Mouse (Mus musculus): Measurements from ENCODE around the gene Lmna. TPM values are rescaled to one million over a fixed set of nuclear protein-coding genes. Genes with fewer than 3 reads are reported as not detected.

The Lmna gene
- total and polyA plus RNA-seq, 3 experiments, result 128 to 388 (median 302) TPM

GRCm38 (mm10) chr3:88531348-88532298 lies 21.9 kb upstream of the Lmna start (continued):
- TF ChIP-seq UBTF (IDR thresholded peaks at IDR 0.05; ENCODE audit: borderline replicate concordance, insufficient read depth, low read depth, low read length), result no peak
- TF ChIP-seq TCF12 (IDR thresholded peaks at IDR 0.05; ENCODE audit: low read depth, low read length), result peak; percentile 57; the same call in 1 of the 2 replicates
- no peak for TF ChIP-seq MEF2A (IDR thresholded peaks at IDR 0.05; ENCODE audit: extremely low read depth, insufficient replicate concordance, low read depth, low read length, poor library complexity, severe bottlenecking)
- TF ChIP-seq EP300 (IDR thresholded peaks at IDR 0.05; ENCODE audit: low read depth in 1 of 2, low read length in 2 of 2), result peak in 1 of 2 experiments; percentile 31; a peak in 2 of 4 replicates

- H3K79me2 ChIP-seq (ENCODE audit: control insufficient read depth, insufficient read depth, low read length, poor library complexity), result peaks cover 12% of the 10 kb centered on the region
- no peaks in the 10 kb centered on the region for H3K27me3 ChIP-seq (ENCODE audit: control insufficient read depth in 1 of 2, insufficient read depth in 2 of 2, low read length in 2 of 2)
- H3K36me3 ChIP-seq (ENCODE audit: control insufficient read depth in 1 of 2, insufficient read depth in 2 of 2, low read length in 2 of 2), result peaks cover 0 to 13% of the 10 kb centered on the region in 2 experiments; a peak in 2 of 4 replicates
- TF ChIP-seq ELF1 (IDR thresholded peaks at IDR 0.05; ENCODE audit: low read depth, low read length) (no peak), POLR2A (IDR thresholded peaks at IDR 0.05; ENCODE audit: control insufficient read depth in 1 of 2, insufficient read depth in 1 of 2, low read depth in 1 of 2, low read length in 2 of 2, poor library complexity in 1 of 2) (no peak), UBTF (IDR thresholded peaks at IDR 0.05; ENCODE audit: borderline replicate concordance, insufficient read depth, low read depth, low read length) (no peak), HCFC1 (IDR thresholded peaks at IDR 0.05; ENCODE audit: low read depth, low read length) (no peak), MAFK (IDR thresholded peaks at IDR 0.05; ENCODE audit: borderline replicate concordance, low read depth, low read length) (no peak), CTCF (IDR thresholded peaks at IDR 0.05 in 2 of 3, conservative IDR thresholded peaks at IDR 0.05 in 1 of 3; ENCODE audit: control insufficient read depth in 1 of 3, insufficient read depth in 1 of 3, low read depth in 2 of 3, low read length in 3 of 3, poor library complexity in 1 of 3, severe bottlenecking in 1 of 3) (no peak), RAD21 (IDR thresholded peaks at IDR 0.05; ENCODE audit: low read depth, low read length) (no peak), E2F4 (IDR thresholded peaks at IDR 0.05; ENCODE audit: borderline replicate concordance, low read depth, low read length) (no peak)
- no peaks in the 10 kb centered on the region for H3K9me3 ChIP-seq (replicated peaks; ENCODE audit: insufficient read depth, low read length)
- no peak for DNase-seq (ENCODE audit: low read depth, low spot score)
- peak overlapping the region; percentile 80 for H3K9ac ChIP-seq (ENCODE audit: control insufficient read depth, low read depth, low read length, poor library complexity, severe bottlenecking)
- peaks cover 9 to 20% of the 10 kb centered on the region in 2 experiments for H3K4me1 ChIP-seq (ENCODE audit: control insufficient read depth in 1 of 2, insufficient read depth in 2 of 2, low read length in 2 of 2)
- no peak overlapping the region; the same call in 1 of the 2 replicates for H3K27ac ChIP-seq (ENCODE audit: control insufficient read depth, low read depth, low read length)
- peak overlapping the region; percentile 65 to 91 for H3K4me3 ChIP-seq (ENCODE audit: control insufficient read depth in 1 of 2, insufficient read depth in 1 of 2, low read depth in 2 of 2, low read length in 2 of 2)
Measured at GRCm38 (mm10) chr3:88530082-88530864, 20.5 kb upstream of the Lmna start.

Measured in MEL (cell line).